Mouse (Mus musculus) MEL (cell line): ENCODE results near the gene Sbpl. TPM values are rescaled to one million over a fixed set of nuclear protein-coding genes. Genes with fewer than 3 reads are reported as not detected.

Source experiments
- DNase-seq: peaks from one replicate; pipeline ENCODE4 v3.0.0; 2011; ENCODE audit warnings: low read depth, low spot score
- H3K27ac ChIP-seq: 2 replicates; pipeline ENCODE4 v1.5.1; 2012; ENCODE audit warnings: low read depth, mild to moderate bottlenecking, control low read depth, low read length, moderate library complexity; ENCODE audit not compliant: control insufficient read depth
- H3K27me3 ChIP-seq, 2 experiments: fragments of 150-350 bp in 1 of 2; sonication (generic) in 1 of 2; 2 replicates each; pipeline ENCODE4 v1.6.1; 2012; ENCODE audit warnings: low read length in 2 of 2, mild to moderate bottlenecking in 2 of 2, improper control_type of control experiment in 1 of 2, moderate library complexity in 1 of 2; ENCODE audit not compliant: insufficient read depth in 2 of 2, control insufficient read depth in 1 of 2
- H3K36me3 ChIP-seq, 2 experiments: 2 replicates each; pipeline ENCODE4 v1.6.1; 2012 to 2014; ENCODE audit warnings: low read length in 2 of 2, improper control_type of control experiment in 1 of 2, inconsistent platforms in 1 of 2, mild to moderate bottlenecking in 1 of 2; ENCODE audit not compliant: insufficient read depth in 2 of 2, control insufficient read depth in 1 of 2
- H3K4me1 ChIP-seq, 2 experiments: fragments of 150-350 bp in 1 of 2; sonication (generic) in 1 of 2; 2 replicates each; pipeline ENCODE4 v1.6.1; 2012; ENCODE audit warnings: low read length in 2 of 2, improper control_type of control experiment in 1 of 2, mild to moderate bottlenecking in 1 of 2; ENCODE audit not compliant: insufficient read depth in 2 of 2, control insufficient read depth in 1 of 2
- H3K4me3 ChIP-seq, 2 experiments: fragments of 150-350 bp in 1 of 2; sonication (generic) in 1 of 2; 2 replicates each; pipeline ENCODE4 v1.5.1; 2012; ENCODE audit warnings: low read depth in 2 of 2, low read length in 2 of 2, mild to moderate bottlenecking in 2 of 2, moderate library complexity in 2 of 2, control low read depth in 1 of 2, improper control_type of control experiment in 1 of 2; ENCODE audit not compliant: control insufficient read depth in 1 of 2, insufficient read depth in 1 of 2
- H3K79me2 ChIP-seq: 2 replicates; pipeline ENCODE4 v1.6.1; 2012; ENCODE audit warnings: mild to moderate bottlenecking, low read length, moderate library complexity; ENCODE audit not compliant: control insufficient read depth, poor library complexity, insufficient read depth
- H3K9ac ChIP-seq: 2 replicates; pipeline ENCODE4 v1.6.1; 2012; ENCODE audit warnings: low read depth, mild to moderate bottlenecking, control low read depth, low read length, moderate library complexity; ENCODE audit not compliant: control insufficient read depth, poor library complexity, severe bottlenecking
- H3K9me3 ChIP-seq: fragments of 150-350 bp; sonication (generic); replicated peaks from 2 replicates; pipeline ENCODE4 v1.6.1; 2012; ENCODE audit warnings: mild to moderate bottlenecking, low read length, improper control_type of control experiment, moderate library complexity; ENCODE audit not compliant: insufficient read depth
- BHLHE40 ChIP-seq: IDR thresholded peaks from 2 replicates; pipeline ENCODE4 v1.6.1; 2012; ENCODE audit warnings: low read depth, mild to moderate bottlenecking, inconsistent platforms, low read length, improper control_type of control experiment, borderline replicate concordance
- CHD1 ChIP-seq: IDR thresholded peaks from 2 replicates; pipeline ENCODE4 v1.6.1; 2012; ENCODE audit warnings: low read depth, mild to moderate bottlenecking, inconsistent platforms, low read length, improper control_type of control experiment
- CHD2 ChIP-seq: IDR thresholded peaks from 2 replicates; pipeline ENCODE4 v1.6.1; 2011; ENCODE audit warnings: low read length, improper control_type of control experiment
- GABPA ChIP-seq: IDR thresholded peaks from 2 replicates; pipeline ENCODE4 v1.6.1; 2012; ENCODE audit warnings: low read depth, mild to moderate bottlenecking, inconsistent platforms, low read length, improper control_type of control experiment, moderate library complexity
- GATA1 ChIP-seq: IDR thresholded peaks from 2 replicates; pipeline ENCODE4 v1.6.1; 2011; ENCODE audit warnings: low read depth, low read length, improper control_type of control experiment
- HCFC1 ChIP-seq: IDR thresholded peaks from 2 replicates; pipeline ENCODE4 v1.6.1; 2012; ENCODE audit warnings: low read depth, mild to moderate bottlenecking, inconsistent platforms, low read length, improper control_type of control experiment, moderate library complexity
- MAFK ChIP-seq: IDR thresholded peaks from 2 replicates; pipeline ENCODE4 v1.6.1; 2011; ENCODE audit warnings: low read depth, mild to moderate bottlenecking, low read length, improper control_type of control experiment, borderline replicate concordance
- MAX ChIP-seq: IDR thresholded peaks from 2 replicates; pipeline ENCODE4 v1.6.1; 2011; ENCODE audit warnings: low read length, improper control_type of control experiment
- MAZ ChIP-seq: IDR thresholded peaks from 2 replicates; pipeline ENCODE4 v1.6.1; 2012; ENCODE audit warnings: low read depth, mild to moderate bottlenecking, inconsistent platforms, low read length, improper control_type of control experiment
- MEF2A ChIP-seq: IDR thresholded peaks from 2 replicates; pipeline ENCODE4 v1.6.1; 2014; ENCODE audit warnings: low read depth, mild to moderate bottlenecking, inconsistent platforms, low read length, improper control_type of control experiment; ENCODE audit not compliant: poor library complexity, insufficient replicate concordance, severe bottlenecking; ENCODE audit errors: extremely low read depth
- MXI1 ChIP-seq: IDR thresholded peaks from 2 replicates; pipeline ENCODE4 v1.6.1; 2011; ENCODE audit warnings: mild to moderate bottlenecking, low read depth, low read length, improper control_type of control experiment
- NELFE ChIP-seq: IDR thresholded peaks from 2 replicates; pipeline ENCODE4 v1.6.1; 2011; ENCODE audit warnings: low read depth, low read length, improper control_type of control experiment
- RCOR1 ChIP-seq: IDR thresholded peaks from 2 replicates; pipeline ENCODE4 v1.6.1; 2012; ENCODE audit warnings: low read depth, mild to moderate bottlenecking, inconsistent platforms, low read length, improper control_type of control experiment
- SIN3A ChIP-seq: IDR thresholded peaks from 2 replicates; pipeline ENCODE4 v1.6.1; 2012; ENCODE audit warnings: low read length, improper control_type of control experiment, inconsistent platforms
- SMC3 ChIP-seq: IDR thresholded peaks from 2 replicates; pipeline ENCODE4 v1.6.1; 2011; ENCODE audit warnings: low read depth, low read length, improper control_type of control experiment
- TAL1 ChIP-seq: IDR thresholded peaks from 2 replicates; pipeline ENCODE4 v1.6.1; 2012; ENCODE audit warnings: mild to moderate bottlenecking, inconsistent platforms, low read length, moderate library complexity, mixed read lengths
- TBP ChIP-seq: IDR thresholded peaks from 2 replicates; pipeline ENCODE4 v1.8.0; 2011; ENCODE audit warnings: low read depth, low read length, improper control_type of control experiment
- UBTF ChIP-seq: IDR thresholded peaks from 2 replicates; pipeline ENCODE4 v1.6.1; 2012; ENCODE audit warnings: low read depth, mild to moderate bottlenecking, inconsistent platforms, low read length, improper control_type of control experiment, moderate library complexity, borderline replicate concordance; ENCODE audit not compliant: insufficient read depth
- USF2 ChIP-seq, 2 experiments: IDR thresholded peaks; 2 replicates each; pipeline ENCODE4 v1.6.1; 2011 to 2012; ENCODE audit warnings: improper control_type of control experiment in 2 of 2, low read length in 2 of 2, borderline replicate concordance in 1 of 2, inconsistent platforms in 1 of 2, low read depth in 1 of 2, mild to moderate bottlenecking in 1 of 2; ENCODE audit not compliant: insufficient read depth in 1 of 2
- ZMIZ1 ChIP-seq: IDR thresholded peaks from 2 replicates; pipeline ENCODE4 v1.6.1; 2012; ENCODE audit warnings: low read depth, mild to moderate bottlenecking, inconsistent platforms, low read length, improper control_type of control experiment, moderate library complexity
- polyA plus RNA-seq, 2 experiments: library from polyadenylated mRNA; stranded (reverse) in 1 of 2; unstranded in 1 of 2; fragments of >175 nt in 1 of 2; fragments of >200 nt in 1 of 2; gene quantifications; 2 replicates each; pipeline versions ENCODE4 v1.2.1 to v1.2.4; 2012; ENCODE audit warnings: low replicate concordance in 2 of 2, low read depth in 1 of 2; ENCODE audit not compliant: insufficient read length in 2 of 2, insufficient read depth in 1 of 2, missing spikeins in 1 of 2
- total RNA-seq: library from RNA; depleted of rRNA; stranded (reverse); fragments of 300-350 nt; gene quantifications from 2 replicates; pipeline ENCODE4 v1.2.3, GENCODE M21; 2012

Sbpl gene
- total and polyA plus RNA-seq, 3 experiments, result not detected

DNA sequence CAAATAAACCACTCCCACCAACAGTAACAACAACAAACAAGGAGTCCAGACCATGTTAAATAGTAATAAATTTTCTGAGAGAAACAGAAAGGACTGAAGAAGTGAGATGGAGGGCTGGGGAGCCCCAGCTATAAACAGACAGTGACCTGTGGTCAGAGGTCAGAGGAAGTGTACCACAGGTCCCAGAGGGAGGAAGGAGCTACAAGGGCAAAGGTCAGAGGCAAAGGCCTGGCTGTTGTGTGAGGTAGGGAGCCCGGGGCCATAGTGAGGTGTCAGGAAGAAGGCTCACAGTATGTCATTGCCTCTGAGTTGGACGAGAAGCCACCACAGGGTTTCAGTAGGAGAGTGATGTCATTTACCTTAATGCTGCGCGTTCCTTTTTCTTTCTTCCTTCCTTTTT lies 27.8 kb upstream of the Sbpl start:
- Histone ChIP-seq H3K79me2 (no peaks in the 10 kb centered on the region), H3K27me3 (peaks cover 20 to 25% of the 10 kb centered on the region in 2 experiments), H3K4me1 (no peaks in the 10 kb centered on the region), H3K36me3 (no peaks in the 10 kb centered on the region), H3K9ac (no peak overlapping the region), H3K4me3 (no peak overlapping the region), H3K9me3 (no peaks in the 10 kb centered on the region), H3K27ac (no peak overlapping the region)
- no peak for TF ChIP-seq GATA1
- TF ChIP-seq HCFC1, result no peak
- TF ChIP-seq TBP, result no peak
- TF ChIP-seq ZMIZ1, result no peak
- TF ChIP-seq MAX, result no peak
- TF ChIP-seq SIN3A, result no peak
- no peak for TF ChIP-seq GABPA
- no peak for TF ChIP-seq UBTF
- TF ChIP-seq TAL1, result no peak
- no peak for DNase-seq

- H3K79me2 ChIP-seq, result no peaks in the 10 kb centered on the region
- peaks cover 19 to 25% of the 10 kb centered on the region in 2 experiments for H3K27me3 ChIP-seq
- H3K9ac ChIP-seq, result no peak within 1 kb of the TSS
- DNase-seq, result no peak
- TF ChIP-seq CHD2, result no peak
- TF ChIP-seq MAFK, result no peak
- no peak for TF ChIP-seq BHLHE40
- TF ChIP-seq SMC3, result no peak
- TF ChIP-seq MXI1, result no peak
- no peak for TF ChIP-seq ZMIZ1
- TF ChIP-seq UBTF, result no peak
- TF ChIP-seq RCOR1, result no peak
- no peak for TF ChIP-seq MAZ
- no peak for TF ChIP-seq CHD1
- no peak for TF ChIP-seq NELFE
- no peak for TF ChIP-seq MEF2A
- TF ChIP-seq USF2 (IDR thresholded peaks at IDR 0.05; ENCODE audit: borderline replicate concordance in 1 of 2, insufficient read depth in 1 of 2, low read depth in 1 of 2, low read length in 2 of 2), result no peak
- TF ChIP-seq, all 39 proteins: peak for 0
- H3K4me3 ChIP-seq, result no peak within 1 kb of the TSS
- no peaks in the 10 kb centered on the region for H3K9me3 ChIP-seq
- H3K27ac ChIP-seq, result no peak within 1 kb of the TSS
- H3K36me3 ChIP-seq, result no peaks in the 10 kb centered on the region
- no peaks in the 10 kb centered on the region for H3K4me1 ChIP-seq
Measured at GRCm38 (mm10) chr17:23980297-23980909, 25.3 kb upstream of the Sbpl start, which contains the start of gene Prss30. Gene Prss30 (minus strand): TSS chr17:23980566.
